Mouse (Mus musculus) intestine, embryonic 15.5 days (tissue): ENCODE data around the gene Zbtb46. TPM values are rescaled to one million over a fixed set of nuclear protein-coding genes. Genes with fewer than 3 reads are reported as not detected.

Experiments used
- ATAC-seq: fragments of 200-750 bp; cut with Nextera tagmentation; 2 replicates; pipeline ENCODE4 v1.8.0; 2017; ENCODE audit warnings: moderate TSS enrichment, moderate library complexity
- H3K27ac ChIP-seq: fragments of 300-500 bp; sonication (generic); 2 replicates; pipeline ENCODE4 v1.5.1; 2015; ENCODE audit warnings: mild to moderate bottlenecking, inconsistent platforms
- H3K27me3 ChIP-seq: fragments of 300-500 bp; sonication (generic); replicated peaks from 2 replicates; pipeline ENCODE4 v1.6.1; 2015; ENCODE audit warnings: inconsistent platforms
- H3K36me3 ChIP-seq: fragments of 300-500 bp; sonication (generic); 2 replicates; pipeline ENCODE4 v1.6.1; 2015; ENCODE audit warnings: inconsistent platforms
- H3K4me1 ChIP-seq: fragments of 300-500 bp; sonication (generic); replicated peaks from 2 replicates; pipeline ENCODE4 v1.6.1; 2015; ENCODE audit warnings: inconsistent platforms
- H3K4me2 ChIP-seq: fragments of 300-500 bp; sonication (generic); replicated peaks from 2 replicates; pipeline ENCODE4 v1.6.1; 2015; ENCODE audit warnings: mild to moderate bottlenecking, inconsistent platforms
- H3K4me3 ChIP-seq: fragments of 300-500 bp; sonication (generic); replicated peaks from 2 replicates; pipeline ENCODE4 v1.5.1; 2015; ENCODE audit warnings: inconsistent platforms
- H3K9ac ChIP-seq: fragments of 300-500 bp; sonication (generic); 2 replicates; pipeline ENCODE4 v1.6.1; 2015; ENCODE audit warnings: inconsistent platforms
- H3K9me3 ChIP-seq: fragments of 300-500 bp; sonication (generic); 2 replicates; pipeline ENCODE4 v1.6.1; 2016; ENCODE audit warnings: inconsistent platforms
- WGBS: fragments of 180-500 bp; shearing (Covaris S2); methylation state at CpG from one replicate; pipeline ENCODE4 v1.1.7; 2015; 5-methylcytosine and 5-hydroxymethylcytosine counted together
- polyA plus RNA-seq: library from polyadenylated mRNA; unstranded; fragments of >200 nt; fragmentation: Nextera tagmentation; extraction: Ambion mirVana; gene quantifications from 2 replicates; pipeline ENCODE4 v1.2.1, GENCODE M21; 2015

Gene Zbtb46
- polyA plus RNA-seq, 1 experiment from 2014 or later = 7.4 TPM

DNA sequence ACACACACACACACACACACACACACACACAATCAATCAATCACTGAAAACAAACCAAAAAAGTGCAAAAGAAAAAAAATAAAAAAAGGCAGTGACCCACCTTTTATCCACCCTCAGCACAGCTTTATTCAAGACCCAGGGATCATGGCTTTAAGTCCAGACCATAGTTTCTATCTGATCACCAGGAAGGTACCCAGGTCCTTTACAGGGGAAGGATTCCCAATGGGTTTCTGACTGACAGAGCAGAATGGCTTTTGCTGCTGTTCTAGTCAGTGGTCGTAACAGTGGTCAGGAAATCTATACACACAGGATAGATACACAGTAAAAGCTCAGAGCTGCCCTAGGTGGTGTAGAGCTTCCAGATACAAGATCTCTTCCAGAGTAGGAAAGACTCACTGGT is 26.5 kb upstream of the Zbtb46 start:
- H3K27me3 ChIP-seq = no peaks in the 10 kb centered on the region
- peaks cover 27% of the 10 kb centered on the region for H3K4me1 ChIP-seq
- no peaks in the 10 kb centered on the region for H3K9me3 ChIP-seq
- H3K36me3 ChIP-seq = no peaks in the 10 kb centered on the region
- 18% methylated on average over 1 of the region's 1 CpGs for WGBS
- H3K9ac ChIP-seq = no peak overlapping the region
- no peak overlapping the region for H3K4me2 ChIP-seq
- H3K27ac ChIP-seq = peak overlapping the region; percentile 2; the same call in 1 of the 2 replicates
- H3K4me3 ChIP-seq = no peak overlapping the region
- no peak for ATAC-seq

DNA sequence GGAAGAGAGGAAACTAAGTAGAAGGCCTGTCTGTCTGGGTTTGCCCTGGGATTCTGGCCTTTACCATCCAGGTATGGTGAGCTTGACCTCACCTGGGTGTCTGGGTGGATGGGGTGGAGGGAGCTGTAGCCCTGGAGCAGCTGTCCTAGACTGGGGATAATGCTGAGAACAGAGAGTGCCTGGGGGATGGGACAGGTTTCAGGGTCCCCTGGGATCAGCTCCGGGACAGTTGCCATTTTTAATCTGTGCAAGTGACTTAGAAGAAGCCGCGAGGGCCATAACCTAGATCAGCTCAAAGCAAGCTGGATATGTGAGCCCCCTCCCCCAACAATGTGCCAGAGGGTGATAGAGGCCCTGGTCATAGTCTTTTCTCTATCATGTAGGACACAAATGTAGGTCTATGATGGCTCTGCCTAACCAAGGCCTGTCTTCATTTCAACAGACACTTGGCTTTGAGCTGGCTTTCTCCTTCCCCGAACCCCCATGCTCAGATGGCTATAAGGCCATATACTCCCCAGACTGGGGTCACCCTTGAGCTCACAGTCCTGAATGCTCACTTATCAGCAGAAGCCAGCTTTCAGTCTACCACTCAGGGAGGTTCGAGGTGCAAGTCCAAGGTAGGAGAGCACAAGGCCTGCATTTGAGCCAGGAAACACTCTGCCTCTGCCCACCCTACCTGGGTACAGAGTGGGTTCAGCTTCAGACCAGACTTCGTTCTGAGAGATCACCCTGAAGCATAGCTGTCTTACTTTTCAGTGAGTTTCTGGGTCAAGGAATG is 25.4 kb upstream of the Zbtb46 start:
- no peaks in the 10 kb centered on the region for H3K36me3 ChIP-seq
- no peaks in the 10 kb centered on the region for H3K27me3 ChIP-seq
- WGBS = 89% methylated on average over 6 of the region's 6 CpGs
- no peak overlapping the region for H3K27ac ChIP-seq
- H3K4me1 ChIP-seq = peaks cover 27% of the 10 kb centered on the region
- no peak for ATAC-seq
- no peaks in the 10 kb centered on the region for H3K9me3 ChIP-seq
- H3K9ac ChIP-seq = no peak overlapping the region
- no peak overlapping the region for H3K4me3 ChIP-seq
- H3K4me2 ChIP-seq = no peak overlapping the region

DNA sequence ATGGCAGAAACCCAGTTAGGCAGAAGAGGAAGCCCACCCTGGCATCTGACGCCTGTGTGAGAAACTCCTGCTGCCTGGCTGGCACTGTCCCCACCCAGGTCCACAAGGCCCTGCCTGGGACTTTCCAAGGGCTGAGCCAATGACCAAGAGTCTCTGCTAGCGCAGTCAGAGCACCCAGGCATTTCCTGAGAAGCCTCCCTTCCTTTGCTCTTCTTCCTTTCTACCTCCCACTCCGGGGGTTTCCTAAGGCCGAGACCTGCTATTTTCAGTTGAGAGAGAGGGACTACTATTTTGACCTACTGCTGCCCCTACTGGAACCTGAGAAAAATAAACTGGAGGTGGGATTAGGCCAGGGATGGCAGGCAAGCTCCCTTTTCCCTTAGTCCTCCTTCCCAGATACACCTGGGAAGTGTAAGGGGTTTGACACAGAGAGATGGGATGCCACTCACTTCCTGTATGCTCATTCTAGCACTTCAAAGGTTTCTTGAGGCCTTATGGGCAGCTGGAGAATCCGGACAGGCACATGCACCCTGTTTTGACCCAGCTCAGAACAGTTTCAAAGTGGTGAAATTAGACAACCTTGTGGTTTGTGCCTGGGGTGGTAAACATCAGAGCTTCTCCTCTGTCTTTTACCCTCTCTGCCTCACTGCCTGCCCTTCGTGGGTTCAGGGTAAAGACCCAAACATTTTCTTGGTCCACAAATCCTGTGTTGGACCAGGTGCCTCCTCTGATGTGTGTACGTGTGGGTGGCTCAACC is 24.5 kb upstream of the Zbtb46 start:
- Histone ChIP-seq H3K9ac (no peak overlapping the region), H3K4me3 (no peak overlapping the region), H3K27ac (no peak overlapping the region), H3K4me1 (peaks cover 27% of the 10 kb centered on the region), H3K9me3 (no peaks in the 10 kb centered on the region), H3K27me3 (no peaks in the 10 kb centered on the region), H3K4me2 (0 out of 2 replicates have a peak overlapping the region, but pooled peaks have one; percentile 24), H3K36me3 (no peaks in the 10 kb centered on the region)
- WGBS = 40% methylated on average over 7 of the region's 7 CpGs
- peak; percentile 57; the same call in 1 of the 2 replicates for ATAC-seq

DNA sequence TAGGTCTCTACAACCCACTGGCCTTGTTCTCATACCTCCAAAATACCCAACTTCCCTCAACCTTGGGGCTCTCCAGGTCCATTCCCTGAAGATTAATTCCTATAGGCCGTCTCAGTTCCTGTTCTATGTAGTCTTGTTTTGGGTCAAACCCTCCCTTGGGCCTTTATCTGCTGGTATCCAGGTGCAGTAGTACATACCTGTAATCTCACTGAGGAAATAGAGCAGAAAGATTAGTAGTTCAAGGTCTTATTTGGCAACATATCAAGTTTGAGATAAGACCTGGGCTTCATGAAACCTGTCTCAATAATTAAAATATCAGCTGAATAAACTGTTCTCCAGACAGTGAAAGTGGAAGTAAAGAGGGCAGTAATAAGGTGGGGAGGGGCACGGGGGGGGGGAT is 23.9 kb upstream of the Zbtb46 start:
- no peaks in the 10 kb centered on the region for H3K27me3 ChIP-seq
- H3K9me3 ChIP-seq = no peaks in the 10 kb centered on the region
- no peak overlapping the region for H3K9ac ChIP-seq
- H3K4me1 ChIP-seq = peaks cover 27% of the 10 kb centered on the region
- H3K4me3 ChIP-seq = no peak overlapping the region
- 28% methylated on average over 2 of the region's 2 CpGs for WGBS
- ATAC-seq = 0 out of 2 replicates have a peak, but pooled peaks have one; percentile 40
- no peak overlapping the region for H3K27ac ChIP-seq
- no peaks in the 10 kb centered on the region for H3K36me3 ChIP-seq
- 0 out of 2 replicates have a peak overlapping the region, but pooled peaks have one; percentile 24 for H3K4me2 ChIP-seq

DNA sequence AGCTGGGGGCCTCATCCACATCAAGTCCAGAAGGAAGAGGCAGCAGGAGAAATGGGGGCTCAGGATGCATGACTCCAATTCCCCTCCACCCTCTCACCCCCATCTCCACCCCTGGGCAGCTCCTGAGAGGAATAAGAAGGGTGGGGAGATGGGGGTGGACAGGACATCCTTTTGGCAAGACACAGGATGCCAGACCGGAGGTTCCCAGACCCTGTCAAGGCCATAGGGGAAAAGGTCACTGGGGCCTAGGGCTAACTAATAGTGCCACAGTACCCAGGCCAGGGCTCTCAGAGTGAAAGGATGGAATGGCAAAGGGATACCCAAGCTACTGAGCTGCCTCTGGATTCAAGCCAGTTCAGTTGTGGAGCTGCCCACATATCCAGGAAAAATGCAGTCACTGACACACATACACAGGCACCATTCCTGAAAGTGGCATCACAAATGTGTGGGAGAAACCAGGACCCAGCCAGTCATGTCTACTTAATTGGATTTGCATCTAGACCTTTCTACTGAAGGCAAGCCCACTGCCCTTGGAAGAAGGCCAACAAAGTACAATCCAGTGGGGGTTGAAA is 13.1 kb upstream of the Zbtb46 start:
- Histone ChIP-seq H3K36me3 (no peaks in the 10 kb centered on the region), H3K27ac (no peak overlapping the region), H3K27me3 (no peaks in the 10 kb centered on the region), H3K9ac (no peak overlapping the region), H3K4me2 (no peak overlapping the region), H3K9me3 (no peaks in the 10 kb centered on the region), H3K4me3 (no peak overlapping the region), H3K4me1 (no peaks in the 10 kb centered on the region)
- WGBS = 80% methylated on average over 1 of the region's 1 CpGs
- ATAC-seq = no peak

DNA sequence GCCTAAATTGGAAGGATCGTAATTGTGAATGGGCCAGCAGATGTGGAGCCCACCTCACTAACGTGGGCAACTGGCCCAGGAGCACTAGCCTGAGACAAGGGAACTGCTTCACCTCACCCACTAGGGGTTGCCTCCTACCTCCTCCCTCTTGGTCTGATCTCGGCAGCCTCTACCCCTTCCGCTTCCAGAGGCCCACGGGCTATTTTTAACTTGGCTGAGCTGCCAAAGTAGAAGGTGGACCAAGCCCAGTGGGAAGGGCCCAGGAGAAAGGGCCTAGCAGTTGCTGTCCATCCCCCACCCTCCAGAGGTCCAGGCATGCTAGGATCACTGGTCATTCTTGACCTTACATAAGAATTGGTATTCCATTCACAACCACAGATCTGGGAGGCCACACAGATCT is 12.0 kb upstream of the Zbtb46 start:
- 50% methylated on average over 5 of the region's 5 CpGs for WGBS
- Histone ChIP-seq H3K4me3 (no peak overlapping the region), H3K27me3 (no peaks in the 10 kb centered on the region), H3K4me1 (no peaks in the 10 kb centered on the region), H3K4me2 (no peak overlapping the region), H3K27ac (no peak overlapping the region), H3K36me3 (no peaks in the 10 kb centered on the region), H3K9ac (no peak overlapping the region), H3K9me3 (no peaks in the 10 kb centered on the region)
- no peak for ATAC-seq

DNA sequence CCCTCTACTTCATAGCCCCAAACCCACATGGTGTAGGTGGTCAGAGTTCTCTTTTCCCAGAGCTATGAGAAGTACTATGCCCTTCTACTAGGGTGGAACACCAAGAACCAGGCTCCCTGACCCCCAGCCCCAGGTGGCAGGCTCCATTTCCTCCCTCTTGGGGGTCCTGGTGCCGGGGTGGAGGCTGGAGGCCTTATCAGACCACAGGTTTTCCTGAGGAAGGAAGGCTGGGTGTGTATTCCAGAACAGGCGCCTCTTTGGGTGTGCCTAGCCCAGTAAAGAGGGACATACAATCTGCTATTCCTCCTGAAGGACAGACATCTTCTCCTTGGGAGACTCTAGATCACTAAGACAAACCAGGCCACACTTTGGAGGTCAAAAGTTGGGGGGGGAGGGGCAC is 11.1 kb upstream of the Zbtb46 start:
- Histone ChIP-seq H3K9me3 (no peaks in the 10 kb centered on the region), H3K27ac (no peak overlapping the region), H3K36me3 (no peaks in the 10 kb centered on the region), H3K4me3 (no peak overlapping the region), H3K27me3 (no peaks in the 10 kb centered on the region), H3K4me2 (no peak overlapping the region), H3K4me1 (no peaks in the 10 kb centered on the region), H3K9ac (no peak overlapping the region)
- WGBS = 68% methylated on average over 2 of the region's 2 CpGs
- ATAC-seq = no peak

DNA sequence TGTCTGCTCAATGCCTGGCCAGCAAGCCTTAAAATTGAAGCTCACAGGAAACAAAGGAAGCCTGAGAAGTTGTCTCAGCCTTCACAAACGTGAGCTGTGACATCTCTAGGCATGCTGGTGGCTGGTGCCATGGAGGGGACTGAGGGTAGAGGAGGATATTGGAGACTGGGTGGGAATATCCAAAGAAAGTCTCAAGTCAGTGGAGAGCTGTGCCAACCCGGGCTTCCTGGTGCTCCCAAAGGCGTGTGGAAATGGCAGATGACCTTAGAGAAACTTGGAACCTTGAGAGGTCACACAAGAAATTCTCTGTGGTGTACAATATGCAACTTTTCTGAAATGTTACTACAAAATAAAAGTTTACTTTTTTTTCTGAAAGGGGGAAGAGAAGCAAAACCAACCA is 6.2 kb upstream of the Zbtb46 start:
- no peak for ATAC-seq
- no peak overlapping the region for H3K27ac ChIP-seq
- no peak overlapping the region for H3K9ac ChIP-seq
- no peaks in the 10 kb centered on the region for H3K9me3 ChIP-seq
- H3K4me2 ChIP-seq = no peak overlapping the region
- 57% methylated on average over 3 of the region's 3 CpGs for WGBS
- H3K27me3 ChIP-seq = peaks cover 5% of the 10 kb centered on the region; the same call in 1 of the 2 replicates
- peaks cover 5% of the 10 kb centered on the region for H3K4me1 ChIP-seq
- no peak overlapping the region for H3K4me3 ChIP-seq
- no peaks in the 10 kb centered on the region for H3K36me3 ChIP-seq

DNA sequence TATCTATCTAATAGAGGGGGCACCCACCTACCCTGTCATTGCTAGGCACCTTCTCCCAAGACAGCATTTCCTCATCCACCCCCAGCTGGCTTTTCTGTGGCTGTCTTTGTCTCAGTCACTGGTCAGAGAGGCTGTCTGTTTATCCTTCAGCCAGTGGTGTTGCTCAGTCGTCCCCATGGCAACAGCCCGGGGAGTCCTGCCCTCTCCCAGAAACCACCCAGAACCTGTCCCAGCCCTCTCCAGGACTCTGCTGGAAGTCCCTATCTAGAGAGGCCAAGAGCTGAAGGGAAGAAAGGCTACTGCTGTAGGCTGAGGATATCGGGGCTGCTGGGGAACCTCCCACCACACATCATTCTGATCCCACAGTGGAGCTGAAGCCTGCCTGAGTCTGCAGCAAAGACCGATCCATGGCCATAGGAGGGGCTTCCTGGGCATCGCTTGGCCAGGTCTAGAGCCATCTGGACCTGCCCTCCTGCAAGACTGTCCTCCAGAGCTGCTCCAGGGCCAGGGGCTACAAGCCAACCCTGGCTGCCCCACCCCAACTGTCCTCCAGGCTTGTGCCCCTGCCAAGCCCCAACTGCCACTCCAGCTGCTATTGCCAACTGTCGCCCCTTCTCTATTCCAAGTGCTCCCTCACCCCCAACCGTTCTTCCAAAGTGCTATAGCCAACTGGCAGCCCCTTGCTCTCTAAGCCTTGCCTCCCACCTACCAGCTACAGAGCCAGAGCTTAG is 3.9 kb upstream of the Zbtb46 start:
- Histone ChIP-seq H3K27ac (no peak overlapping the region), H3K9me3 (no peaks in the 10 kb centered on the region), H3K4me3 (no peak overlapping the region), H3K4me2 (no peak overlapping the region), H3K36me3 (no peaks in the 10 kb centered on the region), H3K9ac (no peak overlapping the region), H3K27me3 (peaks cover 19% of the 10 kb centered on the region), H3K4me1 (peaks cover 17% of the 10 kb centered on the region)
- ATAC-seq = no peak
- 36% methylated on average over 7 of the region's 7 CpGs for WGBS

DNA sequence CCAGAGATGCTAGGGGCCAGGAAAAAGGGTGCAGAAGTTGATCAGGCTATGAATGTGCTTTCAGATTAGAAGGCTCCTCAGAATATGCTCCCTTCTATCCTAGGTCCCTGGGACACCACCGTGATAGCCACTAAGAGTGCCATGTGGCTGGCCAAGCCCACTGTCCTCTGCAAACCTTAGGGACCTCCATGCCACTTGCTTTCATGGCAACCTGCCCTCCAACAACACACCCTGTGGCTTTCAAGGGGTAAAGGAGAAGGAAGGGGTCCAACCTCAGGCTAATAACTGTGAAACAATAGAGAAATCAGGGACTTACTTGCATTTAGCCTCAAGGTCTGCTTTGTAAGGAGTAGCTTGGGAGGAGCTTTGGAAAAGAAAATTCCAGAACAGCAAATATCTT is 3.4 kb upstream of the Zbtb46 start:
- no peak for ATAC-seq
- H3K4me1 ChIP-seq = peaks cover 18% of the 10 kb centered on the region
- no peaks in the 10 kb centered on the region for H3K36me3 ChIP-seq
- no peak overlapping the region for H3K4me3 ChIP-seq
- H3K4me2 ChIP-seq = no peak overlapping the region
- no peak overlapping the region for H3K9ac ChIP-seq
- WGBS = 90% methylated on average over 1 of the region's 1 CpGs
- H3K9me3 ChIP-seq = no peaks in the 10 kb centered on the region
- H3K27ac ChIP-seq = no peak overlapping the region
- H3K27me3 ChIP-seq = peaks cover 24% of the 10 kb centered on the region

DNA sequence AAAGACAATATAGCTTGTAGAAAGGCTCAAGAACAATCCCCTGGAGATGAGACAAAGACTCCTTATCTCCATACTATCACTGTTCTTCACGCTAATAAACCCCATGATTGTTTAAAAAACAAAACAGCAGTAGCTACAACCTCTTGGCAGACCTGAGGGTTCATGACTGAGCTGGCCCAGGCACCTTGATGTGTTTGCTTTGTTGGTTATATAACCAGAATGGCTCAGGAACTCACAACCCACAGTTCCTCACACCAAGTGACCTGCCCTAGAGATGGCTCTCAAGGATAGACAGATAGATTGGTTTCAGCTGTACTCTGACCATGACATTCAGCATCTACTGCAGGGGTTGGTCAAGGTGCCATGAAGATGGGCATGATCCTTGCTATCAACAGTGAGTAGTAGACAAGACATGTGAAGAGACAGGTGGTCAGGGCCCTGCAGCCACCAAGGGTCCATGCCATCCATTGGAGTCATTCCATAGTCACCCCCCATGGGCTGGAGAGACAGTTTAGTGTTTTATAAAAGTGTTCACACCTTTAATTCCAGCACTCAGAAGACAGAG is 2.4 kb upstream of the Zbtb46 start:
- Histone ChIP-seq H3K9me3 (no peaks in the 10 kb centered on the region), H3K4me2 (no peak overlapping the region), H3K36me3 (no peaks in the 10 kb centered on the region), H3K4me1 (peaks cover 18% of the 10 kb centered on the region), H3K27ac (no peak overlapping the region), H3K4me3 (no peak overlapping the region), H3K27me3 (peaks cover 24% of the 10 kb centered on the region), H3K9ac (no peak overlapping the region)
- WGBS = 87% methylated on average over 1 of the region's 1 CpGs
- ATAC-seq = no peak
